Mouse (Mus musculus) cerebellum, adult (tissue): ENCODE measurements at regions not wholly inside any gene's neighbourhood (a gene's known extent, or its start where the extent isn't known, plus 50 kb on each side); places are given as distances from the start of the nearest gene placed in this dataset.

Source experiments
- ATAC-seq: cut with Nextera tagmentation; 2 replicates; pipeline ENCODE4 v1.9.2; 2017; ENCODE audit warnings: mild to moderate bottlenecking, moderate library complexity, mixed read lengths; ENCODE audit not compliant: insufficient number of reproducible peaks, low FRiP score, low TSS enrichment

DNA sequence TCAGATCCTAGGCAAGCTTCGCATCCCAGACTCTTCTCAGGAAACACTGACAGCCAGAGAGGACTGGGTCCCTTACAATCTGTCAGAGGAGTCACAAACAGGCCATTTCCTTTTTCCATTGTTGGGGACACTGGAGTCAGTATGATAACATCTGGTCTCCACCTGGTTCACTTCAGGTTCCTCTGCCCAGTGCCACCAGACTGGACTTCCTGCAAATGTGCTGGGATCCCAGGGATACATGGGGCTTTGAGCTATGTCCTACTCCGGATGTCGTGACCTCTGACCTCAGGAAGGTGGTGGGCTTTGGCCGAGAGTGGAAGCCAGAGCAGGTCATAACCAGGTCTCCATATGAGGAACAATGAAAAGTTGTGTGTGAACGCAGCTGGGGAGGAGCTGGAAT, 96.0 kb upstream of the Sulf2 start:
- ATAC-seq: no peak

DNA sequence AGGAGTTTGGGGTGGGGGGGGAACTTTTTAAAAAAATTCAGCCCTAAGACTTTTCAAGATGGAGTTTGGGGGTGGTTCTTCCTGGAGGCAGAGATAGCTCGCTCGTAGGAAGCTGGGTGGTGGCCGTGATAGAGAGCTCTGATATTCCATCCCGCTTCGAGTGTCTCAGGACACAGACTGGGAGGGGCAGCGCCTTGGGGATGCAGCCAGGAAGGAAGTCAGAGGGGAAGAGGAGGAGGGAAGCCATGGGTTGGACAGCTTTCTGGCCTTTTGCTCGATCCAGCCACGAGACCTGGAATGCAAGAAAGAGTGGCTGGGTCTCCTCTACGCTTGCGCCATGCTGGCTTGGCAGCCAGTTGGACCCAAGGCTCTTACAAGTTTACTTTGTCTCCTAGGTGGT, 95.1 kb upstream of the Sulf2 start:
- ATAC-seq: no peak

DNA sequence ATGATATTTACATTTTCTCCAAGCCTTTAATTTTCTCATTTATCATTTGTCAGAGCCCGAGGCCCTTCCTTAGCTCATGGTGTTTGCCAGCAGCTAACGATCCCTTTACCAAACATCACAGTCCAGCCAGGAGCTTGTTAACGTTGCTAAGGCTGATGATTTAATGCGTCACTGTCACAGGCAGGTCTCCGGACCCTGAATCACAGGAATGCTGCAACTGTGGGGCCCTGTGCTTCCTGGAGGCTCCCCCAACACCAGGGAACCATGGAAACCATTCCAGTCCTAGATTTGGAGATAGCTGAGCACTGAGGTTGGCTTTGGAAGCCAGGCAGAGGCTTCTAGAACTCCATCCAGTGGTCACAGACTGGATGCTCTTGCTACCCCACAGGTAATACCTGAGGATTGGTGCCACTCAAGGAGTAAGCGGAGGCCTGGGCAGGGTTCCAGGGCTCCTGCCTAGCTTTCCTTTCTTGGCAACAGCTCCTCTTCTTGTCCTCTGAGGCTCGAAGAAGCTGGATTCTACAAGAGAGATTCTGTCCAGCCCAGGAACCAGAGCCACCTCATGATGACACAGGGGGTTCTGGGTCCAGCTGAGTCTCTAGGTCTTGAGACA, 94.0 kb upstream of the Sulf2 start:
- no peak for ATAC-seq

DNA sequence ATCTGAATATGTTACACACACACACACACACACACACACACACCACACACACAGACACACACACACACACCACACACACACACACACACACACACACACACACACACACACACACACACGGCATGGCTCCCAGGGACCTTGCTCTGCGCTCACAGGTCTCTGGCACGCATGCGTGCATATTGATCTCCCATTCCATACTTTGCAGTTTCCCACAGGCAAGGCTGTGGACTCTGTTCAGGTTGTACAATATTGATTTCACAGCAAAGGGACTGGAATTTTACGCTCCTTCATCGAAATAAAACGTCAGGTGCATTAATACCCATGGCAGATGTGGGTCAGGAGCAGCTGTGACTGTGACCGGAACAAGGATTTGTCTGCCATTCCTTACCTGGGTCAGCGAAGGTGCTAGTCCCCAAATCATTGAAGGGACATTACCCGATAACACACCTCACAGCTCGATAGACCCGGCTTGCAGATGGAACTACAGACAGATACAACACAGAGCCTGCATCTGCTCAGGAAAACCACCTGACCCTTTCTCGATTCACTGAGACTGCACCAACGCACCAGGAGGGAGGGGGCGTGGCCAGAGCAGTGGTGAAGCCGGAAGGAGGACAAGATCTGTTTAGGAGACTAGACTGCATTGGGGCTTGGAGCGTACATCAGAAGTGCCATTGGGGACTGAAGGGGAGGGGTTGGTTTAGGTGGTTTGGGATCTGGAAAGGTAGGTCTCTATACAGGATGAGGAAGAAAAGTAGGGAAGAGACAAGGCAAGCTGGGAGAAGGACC, 91.1 kb upstream of the Sulf2 start:
- no peak for ATAC-seq

GRCm38 (mm10) chr2:166245219-166245618, 89.8 kb upstream of the Sulf2 start:
- no peak for ATAC-seq

- no peak for ATAC-seq
These were observed 87.5 kb upstream of the Sulf2 start for GRCm38 (mm10) chr2:166242786-166243521.

DNA sequence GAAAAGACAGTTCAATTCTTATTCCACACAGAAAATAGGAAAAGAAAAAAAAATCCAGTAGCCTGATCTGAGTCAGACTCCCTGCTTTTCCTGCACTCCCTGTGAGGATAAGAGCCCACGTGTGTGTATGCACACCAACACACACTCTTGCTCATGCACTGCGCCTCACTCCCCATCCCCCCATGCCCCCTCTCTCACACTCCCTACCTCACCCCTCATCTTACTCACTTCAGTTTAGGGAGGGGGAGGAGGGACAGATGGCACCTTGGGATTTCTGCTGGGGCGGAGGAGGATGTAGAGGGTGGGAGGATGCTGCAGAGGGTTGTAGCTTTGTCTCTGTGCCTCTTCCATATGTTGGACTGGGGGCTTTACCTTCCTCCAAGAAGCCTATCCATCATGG, 85.8 kb upstream of the Sulf2 start:
- no peak for ATAC-seq

DNA sequence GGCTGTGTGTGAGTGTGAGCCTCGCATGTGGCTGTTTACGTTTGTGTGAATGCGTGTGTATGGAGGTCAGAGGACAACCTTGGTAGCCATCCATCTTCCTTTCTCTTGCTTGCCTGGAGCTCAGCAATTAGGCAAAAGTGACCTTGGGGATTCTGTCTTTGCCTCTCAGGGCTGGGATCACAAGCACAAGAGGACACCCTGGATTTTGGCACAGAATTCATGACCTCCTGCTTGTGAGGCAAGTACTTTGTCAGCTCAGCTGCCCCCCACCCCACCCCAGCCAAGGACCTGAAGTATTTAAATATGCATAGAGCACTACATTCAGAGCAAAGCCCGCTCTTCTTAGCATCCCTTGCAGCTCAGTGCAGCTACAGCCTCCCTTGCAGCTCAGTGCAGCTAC, 84.6 kb upstream of the Sulf2 start:
- no peak for ATAC-seq

DNA sequence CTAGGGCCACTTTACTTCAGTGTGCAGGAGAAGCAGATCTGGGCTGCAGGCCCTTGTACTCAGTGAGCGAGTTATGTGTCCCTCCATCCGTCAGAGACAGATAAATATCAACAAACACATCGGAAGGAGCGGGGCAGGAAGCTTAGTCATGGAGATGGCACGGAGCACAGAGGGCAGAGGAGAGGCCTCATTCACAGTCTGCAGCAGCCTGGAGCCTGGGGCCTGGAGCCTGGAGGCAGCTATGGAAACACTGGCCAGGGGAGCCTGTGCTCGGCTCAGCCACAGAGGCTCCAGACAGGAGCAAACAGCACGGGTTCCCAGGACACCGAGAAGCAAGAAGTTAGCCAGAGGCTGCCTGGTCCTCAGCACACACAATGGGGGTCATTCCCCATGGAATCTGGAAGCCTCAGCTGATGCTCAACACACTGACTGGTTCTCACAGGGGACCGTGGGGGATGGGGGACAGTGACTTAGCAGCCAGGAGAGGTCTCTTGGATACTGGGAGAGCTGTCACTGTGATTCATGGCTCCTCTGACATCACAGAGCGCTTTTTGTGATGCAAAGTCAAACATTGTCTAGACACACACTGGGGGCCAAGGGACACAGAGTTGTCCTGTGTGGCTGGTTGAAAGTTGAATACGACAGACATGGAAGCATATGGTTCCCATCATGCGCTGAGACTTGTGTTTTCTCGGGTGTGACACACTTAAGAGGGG, 82.2 kb upstream of the Sulf2 start:
- no peak for ATAC-seq

DNA sequence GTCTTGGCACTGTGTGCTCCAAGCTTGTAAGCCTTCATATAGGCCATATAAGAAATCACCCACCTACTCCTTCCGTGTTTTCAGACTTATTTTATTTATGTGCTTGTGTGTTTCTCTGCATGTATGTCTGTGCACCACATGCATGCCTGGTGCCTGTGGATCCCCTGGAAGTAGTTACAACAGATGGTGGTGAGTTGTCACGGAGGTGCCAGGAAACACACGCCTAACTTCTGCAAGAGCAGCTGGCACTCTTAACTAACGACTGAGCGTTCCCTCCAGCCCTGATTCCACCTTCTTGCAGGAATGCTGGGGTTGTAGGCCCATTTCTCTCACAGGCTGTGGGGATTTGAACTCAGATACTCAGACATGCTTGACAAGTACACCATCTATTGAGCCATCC, 80.6 kb upstream of the Sulf2 start:
- ATAC-seq: no peak

DNA sequence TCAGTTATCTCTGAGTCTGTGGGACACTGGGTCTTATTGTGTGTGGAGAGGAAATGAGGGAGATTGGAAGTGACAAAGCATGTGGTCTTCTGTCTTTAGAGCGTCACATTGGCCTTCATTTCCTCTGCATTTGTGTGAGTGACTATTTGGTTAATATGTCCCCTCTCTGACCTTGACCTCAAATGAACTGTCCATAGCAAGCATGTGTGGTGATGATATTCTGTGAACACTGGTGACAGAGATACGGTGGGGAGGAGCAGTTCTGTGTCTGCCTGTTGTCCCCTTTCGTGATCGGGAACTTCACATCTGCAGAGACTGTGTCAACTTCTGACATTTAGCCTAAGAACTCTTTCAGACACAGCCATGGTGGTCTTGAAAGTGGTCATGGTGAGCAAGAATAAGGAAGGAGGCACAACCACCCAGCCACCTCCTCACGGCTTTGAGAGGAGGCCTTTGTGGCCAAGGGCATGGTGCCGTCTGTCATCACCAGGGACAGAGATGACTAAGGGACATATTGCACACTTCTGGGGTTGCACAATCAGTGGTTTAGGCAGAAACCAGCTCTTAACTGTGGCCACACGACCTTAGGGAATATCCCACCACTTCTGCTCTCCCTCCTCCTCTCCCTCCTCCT, 79.2 kb upstream of the Sulf2 start:
- no peak for ATAC-seq

DNA sequence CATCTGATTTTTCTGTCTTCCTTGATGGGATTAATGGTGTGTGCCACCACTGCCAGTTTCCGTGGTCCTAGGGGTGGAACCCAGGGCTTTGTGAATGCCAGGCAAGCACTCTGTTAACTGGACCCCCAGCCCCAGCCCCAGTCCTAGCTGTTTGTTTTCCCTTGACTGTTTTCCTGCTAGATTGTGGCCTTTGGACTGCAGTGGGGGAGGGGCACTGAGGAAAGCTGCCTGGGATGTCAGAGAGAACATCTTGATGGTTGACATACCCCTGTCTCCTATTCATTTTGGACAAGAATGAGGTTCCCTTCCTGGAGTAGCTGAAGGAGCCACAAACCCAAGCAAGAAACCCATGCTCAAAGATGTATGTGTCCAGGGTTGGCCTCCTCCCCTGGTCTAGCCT, 77.8 kb upstream of the Sulf2 start:
- no peak for ATAC-seq

- ATAC-seq: no peak
These were observed 76.9 kb upstream of the Sulf2 start for GRCm38 (mm10) chr2:166232376-166232775.

DNA sequence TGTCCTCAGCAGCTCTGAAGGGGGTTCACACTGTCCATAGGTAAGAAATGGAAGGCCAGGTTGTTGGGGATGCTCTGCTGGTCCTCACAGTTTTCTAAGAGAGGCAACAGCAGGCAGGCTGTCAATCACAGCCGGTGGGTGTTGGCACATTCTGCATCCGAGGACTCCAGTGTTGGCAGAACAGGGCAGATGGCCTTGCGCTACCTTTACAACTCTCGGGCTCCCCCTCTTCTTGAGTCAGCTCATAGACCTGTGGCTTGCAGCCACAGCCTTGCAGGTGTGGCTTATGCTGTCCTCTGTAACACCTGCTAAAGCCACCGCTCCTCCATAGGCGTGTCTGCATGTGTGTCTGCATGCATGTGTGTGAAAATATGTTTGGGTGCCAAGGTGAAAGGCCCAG, 75.2 kb upstream of the Sulf2 start:
- ATAC-seq: no peak

GRCm38 (mm10) chr2:166228356-166228755, 72.9 kb upstream of the Sulf2 start:
- no peak for ATAC-seq

- no peak for ATAC-seq
These were observed 72.0 kb upstream of the Sulf2 start for GRCm38 (mm10) chr2:166227496-166227895.

DNA sequence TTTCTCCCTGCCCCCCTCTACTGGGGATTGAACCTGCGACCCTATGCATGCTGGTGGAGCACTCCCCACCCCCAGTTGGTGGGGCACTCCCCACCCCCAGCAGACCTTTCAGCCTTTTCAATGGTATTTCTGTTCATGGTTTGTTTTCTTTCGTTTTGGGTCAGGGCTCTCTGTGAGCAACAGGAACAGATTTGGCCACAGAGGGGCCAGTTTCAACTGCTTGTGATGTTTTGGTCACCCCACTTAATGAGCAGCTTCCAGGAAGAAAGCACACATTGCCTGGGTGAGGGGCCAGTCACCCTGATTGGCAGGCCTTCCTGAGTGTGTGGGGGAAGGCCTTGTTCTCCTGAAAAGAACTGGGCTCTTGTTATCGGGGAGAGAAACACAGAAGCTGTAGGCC, 71.5 kb upstream of the Sulf2 start:
- no peak for ATAC-seq

DNA sequence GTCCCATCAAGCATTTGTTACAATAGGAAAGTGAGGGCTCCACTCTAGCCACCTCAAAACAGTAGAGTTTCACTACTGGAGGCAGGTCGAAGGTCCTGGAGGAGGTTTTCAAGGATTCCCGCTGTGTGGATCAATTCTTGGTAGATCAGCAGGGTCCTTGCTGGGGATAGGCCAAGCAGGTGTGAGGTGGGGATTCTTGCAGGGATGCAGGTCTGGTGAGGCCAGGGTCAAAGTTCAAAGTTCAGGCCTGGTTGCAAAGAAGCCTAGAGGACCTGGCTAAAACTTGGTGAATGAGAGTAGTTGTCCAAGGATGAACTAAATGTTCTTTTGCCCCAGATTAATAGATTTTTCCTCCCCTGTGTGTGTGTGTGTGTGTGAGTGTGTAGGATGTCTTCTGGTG, 70.9 kb upstream of the Sulf2 start:
- ATAC-seq: no peak

DNA sequence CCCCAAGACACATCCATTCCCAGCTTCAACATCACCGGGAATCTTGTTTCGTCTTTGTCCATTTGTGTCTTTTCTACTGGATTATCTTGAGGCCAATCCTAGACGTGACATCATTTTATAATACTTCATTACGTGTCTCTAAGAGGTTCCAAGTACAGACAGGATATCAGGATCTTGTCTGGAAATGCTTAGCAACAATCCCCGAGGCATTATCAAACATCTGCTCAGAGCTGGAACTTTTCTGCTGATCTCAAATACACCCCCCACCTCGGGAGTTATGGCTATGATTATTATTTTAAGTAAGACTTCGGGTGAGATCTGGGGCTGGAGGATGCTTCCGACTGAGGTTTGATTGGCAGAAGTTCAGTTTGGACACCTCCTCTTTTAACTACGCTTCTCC, 69.9 kb upstream of the Sulf2 start:
- ATAC-seq: no peak

- ATAC-seq: no peak
These were observed 63.3 kb upstream of the Sulf2 start for GRCm38 (mm10) chr2:166218783-166219182.

DNA sequence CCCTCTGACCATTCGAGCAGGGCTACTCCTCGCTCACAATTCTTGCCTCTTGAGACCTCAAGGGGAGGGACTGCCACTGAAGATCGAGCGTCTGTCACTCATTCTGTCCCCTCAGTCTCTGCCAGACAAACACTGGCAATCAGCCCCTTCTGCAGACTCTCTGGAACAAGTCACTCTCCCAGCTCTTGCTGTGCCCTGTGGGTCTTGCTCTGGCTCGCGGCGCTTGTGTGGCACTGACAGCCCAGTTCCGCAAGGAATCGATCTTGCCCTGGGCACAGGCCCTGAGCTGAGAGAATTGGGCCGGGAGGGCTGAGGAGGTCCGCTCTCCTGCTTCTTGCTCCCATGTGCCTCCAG, 61.0 kb upstream of the Sulf2 start:
- ATAC-seq: no peak
